Mouse (Mus musculus): ENCODE results near the gene Gps2. TPM values are rescaled to one million over a fixed set of nuclear protein-coding genes. Genes with fewer than 3 reads are reported as not detected.
A peak's percentile ranks its signal among the peaks of the same experiment; 100 is the strongest.

Gps2 gene
- polyA plus RNA-seq (2015; fragmentation: Nextera tagmentation; extraction: Ambion mirVana) = 70.3 TPM in 2 replicates

GRCm38 (mm10) chr11:69913554-69914371 is at the start of gene Gps2:
Gps2 (plus strand) TSS chr11:69913888.
- peaks cover 25% of the 10 kb centered on the region for H3K4me1 ChIP-seq (ENCODE audit: control insufficient read depth, insufficient read depth, low read length)
- H3K4me3 ChIP-seq (ENCODE audit: low read depth, low read length) = peak within 1 kb of the TSS; percentile 80
- H3K27me3 ChIP-seq (ENCODE audit: control insufficient read depth, insufficient read depth, low read depth, low read length) = no peaks in the 10 kb centered on the region
- peak within 1 kb of the TSS; percentile 85 for H3K9ac ChIP-seq (ENCODE audit: low read depth, low read length)
- peaks cover 40% of the 10 kb centered on the region for H3K36me3 ChIP-seq (ENCODE audit: control insufficient read depth, insufficient read depth, low read length)
- WGBS = 3% methylated on average over 55 of the region's 61 CpGs
- ATAC-seq = peak; percentile 88
- H3K27ac ChIP-seq (ENCODE audit: low read length) = peak within 1 kb of the TSS; percentile 92
- peak within 1 kb of the TSS; percentile 97 for H3K4me2 ChIP-seq (ENCODE audit: low read length)
- H3K9me3 ChIP-seq (replicated peaks; ENCODE audit: control insufficient read depth, low read length, poor library complexity, severe bottlenecking) = no peaks in the 10 kb centered on the region

GRCm38 (mm10) chr11:69864138-69864860 is 49.4 kb upstream of the Gps2 start:
- 57% methylated on average over 8 of the region's 8 CpGs for WGBS
- H3K27ac ChIP-seq (ENCODE audit: low read length) = no peak overlapping the region
- no peak overlapping the region for H3K4me3 ChIP-seq (ENCODE audit: low read depth, low read length)
- ATAC-seq = no peak
- no peaks in the 10 kb centered on the region for H3K9me3 ChIP-seq (replicated peaks; ENCODE audit: control insufficient read depth, low read length, poor library complexity, severe bottlenecking)
- no peak overlapping the region for H3K9ac ChIP-seq (ENCODE audit: low read depth, low read length)
- no peak overlapping the region for H3K4me2 ChIP-seq (ENCODE audit: low read length)
- no peaks in the 10 kb centered on the region for H3K36me3 ChIP-seq (ENCODE audit: control insufficient read depth, insufficient read depth, low read length)
- H3K4me1 ChIP-seq (ENCODE audit: control insufficient read depth, insufficient read depth, low read length) = no peaks in the 10 kb centered on the region
- no peaks in the 10 kb centered on the region for H3K27me3 ChIP-seq (ENCODE audit: control insufficient read depth, insufficient read depth, low read depth, low read length)

- Histone ChIP-seq H3K27ac (ENCODE audit: low read length) (no peak overlapping the region), H3K27me3 (ENCODE audit: control insufficient read depth, insufficient read depth, low read depth, low read length) (no peaks in the 10 kb centered on the region), H3K4me3 (ENCODE audit: low read depth, low read length) (no peak overlapping the region), H3K9ac (ENCODE audit: low read depth, low read length) (no peak overlapping the region), H3K9me3 (replicated peaks; ENCODE audit: control insufficient read depth, low read length, poor library complexity, severe bottlenecking) (no peaks in the 10 kb centered on the region), H3K4me1 (ENCODE audit: control insufficient read depth, insufficient read depth, low read length) (no peaks in the 10 kb centered on the region), H3K36me3 (ENCODE audit: control insufficient read depth, insufficient read depth, low read length) (no peaks in the 10 kb centered on the region), H3K4me2 (ENCODE audit: low read length) (no peak overlapping the region)
- no peak for ATAC-seq
- WGBS = 78% methylated on average over 9 of the region's 9 CpGs
Observed at GRCm38 (mm10) chr11:69865561-69865960, 48.1 kb upstream of the Gps2 start.

GRCm38 (mm10) chr11:69867335-69867734 is 46.4 kb upstream of the Gps2 start:
- no peaks in the 10 kb centered on the region for H3K4me1 ChIP-seq (ENCODE audit: control insufficient read depth, insufficient read depth, low read length)
- no peak overlapping the region for H3K4me3 ChIP-seq (ENCODE audit: low read depth, low read length)
- no peaks in the 10 kb centered on the region for H3K9me3 ChIP-seq (replicated peaks; ENCODE audit: control insufficient read depth, low read length, poor library complexity, severe bottlenecking)
- H3K9ac ChIP-seq (ENCODE audit: low read depth, low read length) = no peak overlapping the region
- ATAC-seq = no peak
- no peaks in the 10 kb centered on the region for H3K27me3 ChIP-seq (ENCODE audit: control insufficient read depth, insufficient read depth, low read depth, low read length)
- H3K36me3 ChIP-seq (ENCODE audit: control insufficient read depth, insufficient read depth, low read length) = no peaks in the 10 kb centered on the region
- H3K4me2 ChIP-seq (ENCODE audit: low read length) = no peak overlapping the region
- H3K27ac ChIP-seq (ENCODE audit: low read length) = no peak overlapping the region
- WGBS = 77% methylated on average over 9 of the region's 9 CpGs

- WGBS = 92% methylated on average over 2 of the region's 2 CpGs
Observed at GRCm38 (mm10) chr11:69870289-69871069, 43.2 kb upstream of the Gps2 start.

GRCm38 (mm10) chr11:69871822-69872221 is 41.9 kb upstream of the Gps2 start:
- Histone ChIP-seq H3K4me1 (ENCODE audit: control insufficient read depth, insufficient read depth, low read length) (no peaks in the 10 kb centered on the region), H3K27me3 (ENCODE audit: control insufficient read depth, insufficient read depth, low read depth, low read length) (no peaks in the 10 kb centered on the region), H3K9me3 (replicated peaks; ENCODE audit: control insufficient read depth, low read length, poor library complexity, severe bottlenecking) (no peaks in the 10 kb centered on the region), H3K36me3 (ENCODE audit: control insufficient read depth, insufficient read depth, low read length) (no peaks in the 10 kb centered on the region), H3K27ac (ENCODE audit: low read length) (no peak overlapping the region), H3K4me3 (ENCODE audit: low read depth, low read length) (no peak overlapping the region), H3K9ac (ENCODE audit: low read depth, low read length) (no peak overlapping the region), H3K4me2 (ENCODE audit: low read length) (no peak overlapping the region)
- no peak for ATAC-seq
- 90% methylated on average over 7 of the region's 7 CpGs for WGBS

More at GRCm38 (mm10) chr11:69870289-69871069, 43.2 kb upstream of the Gps2 start:
- Histone ChIP-seq H3K27me3 (ENCODE audit: control insufficient read depth, insufficient read depth, low read depth, low read length) (no peaks in the 10 kb centered on the region), H3K4me3 (ENCODE audit: low read depth, low read length) (no peak overlapping the region), H3K27ac (ENCODE audit: low read length) (no peak overlapping the region), H3K9me3 (replicated peaks; ENCODE audit: control insufficient read depth, low read length, poor library complexity, severe bottlenecking) (no peaks in the 10 kb centered on the region), H3K4me1 (ENCODE audit: control insufficient read depth, insufficient read depth, low read length) (no peaks in the 10 kb centered on the region), H3K9ac (ENCODE audit: low read depth, low read length) (no peak overlapping the region), H3K36me3 (ENCODE audit: control insufficient read depth, insufficient read depth, low read length) (no peaks in the 10 kb centered on the region), H3K4me2 (ENCODE audit: low read length) (no peak overlapping the region)
- ATAC-seq = no peak

GRCm38 (mm10) chr11:69872451-69872850 is 41.2 kb upstream of the Gps2 start:
- H3K9me3 ChIP-seq (replicated peaks; ENCODE audit: control insufficient read depth, low read length, poor library complexity, severe bottlenecking) = no peaks in the 10 kb centered on the region
- WGBS = 81% methylated on average over 4 of the region's 4 CpGs
- ATAC-seq = no peak
- H3K27me3 ChIP-seq (ENCODE audit: control insufficient read depth, insufficient read depth, low read depth, low read length) = no peaks in the 10 kb centered on the region
- no peak overlapping the region for H3K4me2 ChIP-seq (ENCODE audit: low read length)
- H3K36me3 ChIP-seq (ENCODE audit: control insufficient read depth, insufficient read depth, low read length) = no peaks in the 10 kb centered on the region
- 0 out of 2 replicates have a peak, but pooled peaks cover 2% of the 10 kb centered on the region for H3K4me1 ChIP-seq (ENCODE audit: control insufficient read depth, insufficient read depth, low read length)
- no peak overlapping the region for H3K4me3 ChIP-seq (ENCODE audit: low read depth, low read length)
- no peak overlapping the region for H3K9ac ChIP-seq (ENCODE audit: low read depth, low read length)
- no peak overlapping the region for H3K27ac ChIP-seq (ENCODE audit: low read length)

GRCm38 (mm10) chr11:69876186-69876585 is 37.5 kb upstream of the Gps2 start:
- Histone ChIP-seq H3K4me3 (ENCODE audit: low read depth, low read length) (no peak overlapping the region), H3K4me2 (ENCODE audit: low read length) (no peak overlapping the region), H3K4me1 (ENCODE audit: control insufficient read depth, insufficient read depth, low read length) (peaks cover 6% of the 10 kb centered on the region; the same call in 1 of the 2 replicates), H3K36me3 (ENCODE audit: control insufficient read depth, insufficient read depth, low read length) (no peaks in the 10 kb centered on the region), H3K27me3 (ENCODE audit: control insufficient read depth, insufficient read depth, low read depth, low read length) (no peaks in the 10 kb centered on the region; the same call in 1 of the 2 replicates), H3K9me3 (replicated peaks; ENCODE audit: control insufficient read depth, low read length, poor library complexity, severe bottlenecking) (no peaks in the 10 kb centered on the region), H3K27ac (ENCODE audit: low read length) (no peak overlapping the region), H3K9ac (ENCODE audit: low read depth, low read length) (no peak overlapping the region)
- no peak for ATAC-seq
- 82% methylated on average over 7 of the region's 7 CpGs for WGBS

All from midbrain, embryonic 16.5 days (tissue).